Mouse (Mus musculus) gonadal fat pad, adult 2 months (tissue): ENCODE data around the gene Mtrex. TPM values are rescaled to one million over a fixed set of nuclear protein-coding genes. Genes with fewer than 3 reads are reported as not detected.

Experiments
- DNase-seq: peaks from one replicate; pipeline ENCODE4 v3.0.0-alpha.2; 2012; ENCODE audit warnings: low read depth
- polyA plus RNA-seq: library from polyadenylated mRNA; depleted of rRNA; stranded (reverse); fragments of >200 nt; gene quantifications from 2 replicates; pipeline ENCODE4 v1.2.3, GENCODE M21; 2012

The Mtrex gene
- polyA plus RNA-seq, 1 experiment: 11.0 TPM

DNA sequence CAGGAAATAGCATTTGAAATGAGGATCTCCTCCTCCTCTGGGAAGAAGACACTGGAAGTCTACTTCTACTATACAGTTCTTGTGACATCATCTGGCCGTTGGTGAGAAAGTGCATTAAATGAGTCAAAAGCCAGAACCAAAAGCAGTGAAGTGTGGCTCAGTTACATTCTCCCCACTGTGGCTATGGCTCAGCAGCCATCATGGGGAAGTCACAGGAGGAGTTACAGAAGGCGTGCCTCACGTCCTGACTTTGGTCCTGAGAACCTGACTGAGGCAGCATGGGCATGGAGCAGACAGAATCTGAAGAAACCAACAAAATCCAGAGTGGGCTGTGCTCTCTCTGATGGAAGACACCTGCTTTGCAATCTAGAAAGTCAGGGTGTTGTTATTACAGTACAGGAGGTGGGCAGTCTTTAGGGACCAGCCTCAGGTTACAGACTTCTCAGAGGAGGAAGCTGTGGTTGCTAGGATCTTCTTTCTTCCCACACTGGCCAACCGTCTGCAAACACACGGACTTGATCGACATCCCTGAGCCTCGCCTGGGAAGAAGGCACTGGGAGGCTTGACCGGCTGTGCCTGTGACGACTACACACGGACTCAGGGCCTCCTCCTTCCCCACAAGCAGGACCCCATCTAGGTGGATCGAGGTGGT, 57.0 kb downstream of the Mtrex start:
- DNase-seq: no peak

DNA sequence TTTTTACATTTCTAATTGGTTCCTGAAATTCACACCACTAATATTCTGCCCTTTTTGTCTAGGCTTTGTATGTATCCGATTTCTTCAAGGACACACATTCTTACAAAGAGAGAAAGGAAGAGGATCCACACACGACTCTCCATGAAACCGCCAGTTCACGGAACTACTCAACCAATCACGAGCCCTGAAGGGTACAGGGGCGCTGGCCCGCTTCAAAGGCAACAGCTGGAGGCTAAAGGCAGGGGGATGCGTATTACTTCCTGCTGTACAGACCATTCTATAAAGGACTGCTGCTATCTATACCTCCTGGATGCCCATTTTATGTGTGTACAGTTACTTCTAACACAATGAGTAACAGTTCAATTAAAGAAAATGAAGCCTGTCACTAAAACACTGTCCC, 59.8 kb downstream of the Mtrex start:
- no peak for DNase-seq

DNA sequence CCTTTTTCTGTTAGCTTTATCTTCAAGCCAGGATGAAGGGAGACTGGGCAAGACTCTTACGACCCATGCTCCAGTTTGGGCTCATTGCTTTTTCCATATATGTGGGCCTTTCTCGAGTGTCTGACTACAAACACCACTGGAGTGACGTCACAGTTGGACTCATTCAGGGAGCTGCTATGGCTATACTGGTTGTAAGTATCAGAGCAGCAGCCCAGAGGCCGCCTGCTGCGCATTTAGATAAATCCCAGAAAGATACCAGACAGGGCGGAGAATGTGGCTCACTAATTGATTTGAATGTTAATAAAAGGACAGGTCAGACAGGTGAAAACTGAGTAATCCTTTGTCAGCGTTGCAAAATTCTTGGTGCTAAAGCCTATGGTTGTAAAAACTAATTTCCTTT, 60.4 kb downstream of the Mtrex start:
- no peak for DNase-seq

DNA sequence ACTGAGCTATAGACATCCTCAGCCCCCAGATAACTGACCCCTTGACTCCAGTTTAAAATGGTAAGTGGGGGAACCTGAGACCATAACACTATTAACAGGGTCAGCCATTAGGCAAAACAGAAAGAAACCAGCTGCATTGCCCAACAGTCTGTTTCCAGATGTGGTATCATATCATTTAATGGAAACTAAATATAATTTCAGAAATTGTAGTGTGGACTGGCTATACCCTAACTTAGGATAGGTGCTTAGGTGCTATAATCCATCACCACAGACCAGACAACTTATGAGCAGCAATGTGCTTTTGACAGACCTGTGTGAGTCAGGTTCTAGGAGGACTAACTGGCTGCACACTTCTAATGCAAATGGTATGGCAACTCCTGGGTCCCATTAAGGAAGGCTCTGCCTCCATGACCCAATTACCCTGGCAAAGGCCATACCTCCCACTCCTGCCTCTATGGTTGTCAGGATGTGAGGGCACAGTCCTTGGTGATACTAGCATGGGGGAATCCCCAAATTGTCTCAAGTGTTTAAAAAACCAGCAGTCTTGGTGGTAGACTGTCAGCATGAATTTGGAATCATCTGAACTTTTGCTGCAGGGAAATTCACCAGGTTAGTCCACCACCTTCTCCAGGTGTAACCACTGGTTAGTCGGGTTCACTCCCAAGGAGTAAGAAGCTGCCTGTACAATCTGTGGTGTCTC, 64.1 kb downstream of the Mtrex start:
- DNase-seq: no peak

DNA sequence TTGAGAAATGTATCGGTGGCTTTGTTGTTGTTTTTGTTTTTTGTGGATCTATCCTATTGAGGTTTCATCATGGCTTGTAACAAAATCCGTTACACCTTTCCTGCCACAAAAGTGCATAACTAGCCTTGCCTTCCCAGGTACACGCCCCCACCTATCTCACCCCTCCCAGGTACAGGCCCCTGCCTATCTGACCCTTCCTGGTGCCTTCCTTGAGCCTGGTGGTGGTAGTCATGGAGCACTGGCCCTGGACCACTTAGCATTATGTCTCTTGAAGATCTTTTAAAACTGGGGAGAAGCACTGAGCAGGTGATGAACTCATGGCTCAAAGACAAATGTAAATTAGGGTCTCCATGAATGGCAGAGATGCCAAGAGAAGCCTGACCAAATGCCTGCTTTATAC, 64.9 kb downstream of the Mtrex start:
- DNase-seq: no peak

DNA sequence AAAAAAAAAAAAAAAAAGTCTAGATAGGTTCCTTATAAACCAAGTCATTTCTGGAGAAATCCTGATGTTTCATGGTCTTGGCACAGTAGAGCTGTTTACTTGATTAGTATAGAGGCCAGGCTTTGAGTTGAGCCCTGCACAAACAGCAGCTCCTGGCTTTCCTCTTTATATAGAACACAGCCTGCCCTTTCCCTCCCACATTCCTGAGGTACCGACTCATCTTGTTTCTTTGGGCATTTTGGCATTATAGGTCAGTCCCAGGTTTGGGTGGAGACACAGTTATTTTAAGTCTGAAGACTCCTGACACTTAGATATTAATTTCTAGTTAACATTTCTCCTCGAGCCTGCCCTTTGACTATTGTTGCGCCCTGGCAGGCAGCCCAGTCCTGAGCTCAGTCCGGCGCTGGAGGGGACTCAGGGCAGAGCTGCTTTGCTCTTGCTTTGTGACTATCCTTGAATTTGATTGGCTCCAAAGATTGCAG, 65.3 kb downstream of the Mtrex start:
- DNase-seq: no peak

DNA sequence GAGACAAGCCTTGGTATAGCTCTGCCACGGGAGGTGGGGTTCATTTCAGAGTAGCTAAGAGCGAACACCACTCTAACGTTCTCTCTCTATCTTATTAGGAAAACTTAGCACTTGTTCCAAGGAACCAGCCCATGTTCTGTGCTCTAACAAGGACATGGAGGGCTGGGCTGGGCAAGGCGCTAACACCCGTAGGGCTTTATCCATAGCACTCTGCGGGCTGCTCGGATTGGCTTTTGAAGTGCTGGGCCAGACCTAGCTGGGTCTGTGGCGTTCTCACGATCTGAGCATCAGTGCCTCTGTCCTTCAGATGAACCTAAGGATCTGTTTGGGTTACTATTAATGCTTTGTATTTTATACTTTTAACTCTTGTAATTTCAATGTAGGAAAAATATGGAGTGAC, 66.3 kb downstream of the Mtrex start:
- no peak for DNase-seq

DNA sequence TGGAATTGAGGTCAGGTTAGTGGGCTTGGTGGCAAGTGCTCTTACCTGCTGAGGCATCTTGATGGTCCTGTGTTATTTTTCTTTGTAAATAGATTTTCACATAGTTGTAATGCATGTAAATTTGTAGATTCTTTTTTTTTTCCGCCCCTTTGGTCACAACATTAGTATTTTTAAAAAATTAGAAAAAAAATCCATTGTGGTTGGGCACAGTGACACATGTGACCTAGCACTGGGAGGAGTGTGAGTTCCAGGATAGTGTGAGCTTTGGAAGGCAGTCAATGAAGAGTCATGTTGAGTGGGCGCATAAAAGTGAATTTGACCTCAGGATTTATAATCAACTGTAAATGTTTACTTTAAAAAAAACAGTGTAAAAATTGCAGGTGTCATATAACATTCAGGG, 66.8 kb downstream of the Mtrex start:
- DNase-seq: no peak

DNA sequence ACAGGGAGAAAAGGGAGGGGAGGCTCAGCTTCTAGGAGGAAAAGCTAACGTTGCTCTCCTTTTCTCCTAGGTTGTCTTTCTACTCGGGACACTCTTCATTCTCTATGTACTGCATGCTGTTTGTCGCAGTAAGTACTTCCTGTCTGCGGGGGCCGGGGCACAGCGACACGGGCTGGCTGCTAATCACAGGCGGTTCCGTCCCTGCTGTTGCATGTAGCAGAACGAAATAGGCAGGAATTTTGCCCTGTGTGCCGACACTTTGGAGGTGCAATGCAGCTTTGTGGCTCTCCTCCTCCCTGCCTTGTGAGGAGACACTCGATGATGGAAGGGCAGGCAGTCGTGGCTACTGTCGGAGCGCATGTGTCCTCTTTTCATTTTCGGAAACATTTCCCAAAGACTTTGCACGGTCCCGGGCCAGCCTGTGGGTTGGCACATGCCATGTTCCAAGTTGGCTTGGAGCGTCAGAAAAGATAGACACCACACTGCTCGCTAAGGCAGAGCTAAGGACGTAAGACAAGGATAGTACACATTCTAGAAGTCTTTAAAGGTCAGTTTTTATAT, 67.5 kb downstream of the Mtrex start:
- DNase-seq: no peak

DNA sequence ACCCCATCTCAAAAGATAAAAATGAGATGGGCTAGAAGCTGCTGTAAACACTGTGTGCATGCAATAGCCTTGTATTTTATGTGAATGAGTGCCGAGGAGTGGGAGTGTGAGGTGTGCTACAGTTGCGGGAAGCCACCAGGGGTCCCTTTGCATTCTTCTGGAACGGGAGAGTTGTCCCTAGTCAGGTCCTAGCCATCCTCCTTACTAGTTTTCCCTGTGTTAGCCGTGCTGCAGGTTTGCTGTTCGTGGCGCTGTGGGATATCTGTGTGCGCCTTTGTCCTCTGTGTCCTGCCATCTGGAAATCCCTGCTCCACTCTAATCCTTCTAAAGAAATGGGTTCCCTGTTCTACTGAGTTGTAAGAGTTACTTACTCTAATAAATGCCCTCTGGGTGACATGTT, 69.3 kb downstream of the Mtrex start:
- DNase-seq: no peak

DNA sequence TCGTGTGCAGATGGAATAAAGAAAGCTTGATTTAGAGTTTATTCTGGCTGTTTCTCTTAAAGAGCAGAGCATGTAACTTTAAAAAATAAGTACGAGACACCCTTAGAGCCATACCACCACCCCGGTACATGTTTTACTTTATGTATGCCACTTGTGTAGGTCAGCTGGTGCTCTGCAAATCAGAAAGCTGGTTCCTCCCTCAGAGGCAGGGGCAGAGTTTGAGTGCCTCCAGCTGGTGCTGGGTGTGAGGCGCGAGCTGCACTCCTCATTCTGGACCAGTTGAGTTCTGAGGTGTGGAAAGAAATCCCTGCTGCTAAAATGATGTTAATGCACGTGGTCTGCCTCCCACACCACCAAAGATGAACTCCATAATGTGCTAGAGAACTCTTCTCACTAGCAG, 72.8 kb downstream of the Mtrex start:
- DNase-seq: no peak

DNA sequence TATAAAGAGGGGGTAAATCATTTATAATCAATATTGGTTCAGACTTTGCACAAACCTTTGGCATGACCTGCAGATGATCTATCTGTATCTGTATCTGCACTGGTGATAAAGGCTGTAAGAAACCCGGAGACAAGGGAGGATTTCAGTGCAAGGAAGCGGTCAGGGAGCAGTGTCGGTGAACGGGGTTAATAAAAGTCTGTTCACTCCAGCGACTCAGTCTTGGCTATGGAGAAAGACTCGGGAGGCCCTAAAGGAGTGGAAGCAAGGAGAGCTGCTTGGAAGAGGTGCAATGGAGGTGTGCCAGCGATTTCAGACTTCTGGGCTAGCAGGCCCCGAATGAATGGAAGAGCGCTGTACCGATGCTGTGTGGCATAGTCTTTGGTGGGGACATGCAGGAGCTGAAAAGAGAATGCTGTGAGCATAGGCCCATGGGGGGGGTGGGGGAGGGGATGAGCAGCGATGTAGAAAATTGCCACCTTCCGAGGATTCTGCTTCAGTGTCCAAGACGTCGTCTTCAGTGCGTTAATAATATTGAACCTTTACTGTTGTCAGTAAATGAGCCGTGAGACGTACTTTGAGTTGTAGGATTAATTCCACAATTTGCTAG, 73.4 kb downstream of the Mtrex start:
- DNase-seq: no peak

DNA sequence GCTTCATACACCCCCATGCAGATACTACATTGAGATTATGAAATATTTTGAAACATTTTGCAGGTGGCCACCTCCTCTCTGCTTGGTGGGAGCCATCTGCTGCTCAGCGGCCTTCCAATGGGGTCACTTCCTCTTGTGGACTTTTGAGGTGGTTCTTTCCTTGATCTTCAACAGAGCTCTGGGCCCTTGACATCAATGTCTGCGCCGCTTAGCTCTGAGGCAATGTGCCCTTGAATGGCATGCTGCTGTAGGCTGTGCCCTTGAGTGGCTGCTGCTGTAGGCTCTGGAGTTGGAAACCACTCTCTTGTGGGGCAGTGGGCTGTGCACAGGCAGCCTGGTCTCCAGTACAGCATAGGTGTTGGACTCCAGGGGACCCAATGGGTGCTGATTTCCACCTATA, 81.3 kb downstream of the Mtrex start:
- no peak for DNase-seq

DNA sequence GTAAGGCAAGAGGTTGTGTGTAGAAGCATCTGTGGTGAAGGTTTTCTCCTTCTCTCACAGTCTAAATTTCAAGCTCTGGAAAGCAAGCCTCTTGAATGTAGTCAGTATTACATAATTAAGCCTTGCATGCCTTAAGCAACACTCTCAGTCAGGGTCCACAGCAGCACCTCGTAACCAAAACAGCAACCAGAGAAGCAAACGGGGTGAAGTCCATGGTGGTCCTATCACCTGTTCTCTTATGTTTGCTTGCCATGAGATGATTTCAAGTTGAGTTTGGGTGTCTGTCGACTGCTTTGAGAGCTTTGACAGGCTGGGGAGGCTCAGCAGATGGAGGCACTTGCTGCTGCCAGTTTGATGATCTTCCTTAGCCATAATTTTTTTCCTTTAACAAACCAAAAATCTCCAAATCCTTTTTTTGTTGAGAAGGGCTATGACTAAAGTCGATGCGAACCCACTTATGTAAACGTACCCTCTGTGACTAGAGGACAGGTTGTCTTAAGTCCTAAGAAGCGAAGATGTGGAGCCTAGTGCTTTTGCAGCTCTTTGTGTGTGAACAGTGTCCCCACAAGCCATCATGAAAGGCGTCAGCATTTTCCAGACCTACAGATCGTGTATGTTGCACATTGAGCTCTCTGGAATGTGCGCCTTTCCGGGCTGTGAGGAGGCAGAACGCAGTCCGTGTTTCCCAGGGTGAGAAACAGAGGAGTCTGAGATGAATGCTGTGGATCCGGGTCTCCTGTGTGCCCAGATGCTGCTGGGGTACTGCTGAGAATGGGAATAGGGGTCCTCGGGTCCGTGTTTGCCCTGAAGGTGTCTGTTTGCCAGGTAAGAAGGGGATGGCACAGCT, 86.7 kb downstream of the Mtrex start:
- no peak for DNase-seq

DNA sequence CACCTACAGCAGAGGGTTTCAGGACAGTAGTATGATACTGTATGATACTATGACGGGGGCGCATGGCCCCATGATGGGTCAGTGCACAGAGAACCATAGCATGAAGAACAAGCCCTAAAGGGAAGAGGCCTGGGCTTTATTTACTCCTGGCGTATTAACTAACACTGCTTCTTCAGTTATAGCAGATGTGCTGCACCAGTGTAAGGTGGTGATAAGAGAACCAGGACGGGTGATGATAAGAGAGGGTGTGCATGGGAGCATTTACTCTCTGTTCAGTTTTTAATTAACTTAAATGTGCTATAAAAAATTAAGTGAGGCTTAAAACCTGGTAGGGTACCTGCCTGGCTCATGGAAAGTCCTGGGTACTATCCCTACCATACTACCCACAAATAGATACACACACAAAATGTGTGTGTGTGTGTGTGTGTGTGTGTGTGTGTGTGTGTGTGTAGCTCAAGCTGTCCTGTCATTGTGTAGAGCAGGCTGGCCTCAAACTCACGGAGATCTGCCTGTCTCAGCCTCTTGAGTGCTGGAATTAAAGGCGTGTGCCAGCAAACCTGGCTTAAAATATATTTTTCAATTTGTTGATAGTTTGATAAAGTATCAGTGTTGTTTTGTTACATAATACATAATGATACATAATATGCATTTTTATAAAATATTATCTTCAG, 88.5 kb downstream of the Mtrex start:
- DNase-seq: no peak

DNA sequence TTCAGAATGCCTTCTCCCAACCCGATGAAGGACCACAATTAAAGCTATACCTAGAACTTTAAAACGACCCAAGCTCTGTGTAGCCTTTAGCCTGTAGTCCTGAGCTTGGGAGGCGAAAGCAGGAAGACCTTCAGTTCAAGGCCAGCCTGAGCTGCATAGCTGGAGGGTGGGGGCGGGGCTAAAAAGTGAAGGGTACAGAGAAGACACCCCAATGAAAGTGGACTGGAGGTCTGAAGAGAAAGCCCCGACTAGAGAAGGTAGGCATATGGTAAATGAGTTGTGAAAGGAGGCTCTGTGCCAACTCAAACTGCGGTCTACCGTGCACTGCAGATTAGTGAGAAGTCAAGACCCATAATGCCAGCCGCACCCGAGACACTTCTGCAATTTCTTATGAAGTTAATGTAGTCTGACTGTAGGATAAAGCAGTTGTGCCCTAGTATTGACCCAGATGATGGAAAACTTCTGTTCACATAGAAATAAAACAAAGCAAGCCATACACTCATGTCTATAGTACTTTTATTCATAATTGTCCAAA, 89.5 kb downstream of the Mtrex start:
- DNase-seq: no peak

DNA sequence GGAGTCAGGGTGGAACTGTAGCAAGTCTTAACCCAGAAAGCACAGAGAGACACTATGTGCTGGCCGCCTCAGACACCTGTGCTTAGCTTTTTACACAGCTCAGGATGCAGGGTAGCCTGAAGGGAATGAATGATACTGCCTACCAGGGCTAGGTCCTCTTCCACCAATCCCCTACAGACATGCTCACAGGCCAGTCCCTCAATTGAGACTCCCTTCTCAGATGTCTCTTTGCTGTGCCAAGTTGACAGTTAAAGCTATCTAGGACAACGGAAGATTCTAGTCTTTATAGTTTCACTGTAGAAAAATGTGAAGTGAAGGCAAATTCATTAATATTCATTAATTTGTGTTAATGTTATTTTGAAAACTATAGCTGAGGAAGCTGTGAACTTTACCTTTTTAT, 90.2 kb downstream of the Mtrex start:
- DNase-seq: no peak

DNA sequence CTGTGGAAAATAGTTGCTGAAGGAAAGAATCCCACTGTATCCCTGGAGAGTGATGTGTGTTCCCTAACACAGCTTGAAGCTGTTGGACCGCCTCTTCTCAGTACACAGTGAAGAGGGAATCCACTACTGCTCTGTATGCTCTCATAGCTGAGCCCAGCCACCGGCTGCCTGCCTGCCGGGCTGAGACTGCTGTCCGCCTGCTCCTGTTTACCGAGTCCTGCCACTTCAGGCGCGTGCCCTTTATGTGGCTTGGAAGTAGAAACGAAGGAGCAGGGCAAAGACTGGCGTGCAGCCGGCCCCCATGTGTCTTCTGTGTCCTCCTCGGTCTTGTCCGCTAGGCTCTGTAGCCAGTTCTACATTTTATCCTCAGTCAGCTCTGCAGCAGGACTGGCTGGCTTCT, 92.1 kb downstream of the Mtrex start:
- no peak for DNase-seq

DNA sequence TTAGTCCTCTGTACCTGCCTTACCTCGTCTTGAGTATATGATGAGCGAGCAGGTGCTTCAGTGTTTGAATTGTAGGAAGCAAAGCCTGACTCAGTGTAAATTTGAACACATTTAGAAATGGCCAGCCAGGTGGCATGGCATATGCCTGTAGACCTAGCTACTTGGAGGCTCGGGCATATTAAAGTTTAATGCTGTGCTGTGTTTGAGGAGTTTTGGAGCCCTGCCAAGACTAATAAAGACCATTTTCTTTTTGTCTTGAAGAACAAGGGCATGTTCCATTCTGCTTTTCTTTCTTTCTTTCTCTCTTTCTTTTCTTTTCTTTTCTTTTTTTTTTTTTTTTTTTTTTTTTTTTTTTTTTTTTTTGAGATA, 93.3 kb downstream of the Mtrex start:
- no peak for DNase-seq

DNA sequence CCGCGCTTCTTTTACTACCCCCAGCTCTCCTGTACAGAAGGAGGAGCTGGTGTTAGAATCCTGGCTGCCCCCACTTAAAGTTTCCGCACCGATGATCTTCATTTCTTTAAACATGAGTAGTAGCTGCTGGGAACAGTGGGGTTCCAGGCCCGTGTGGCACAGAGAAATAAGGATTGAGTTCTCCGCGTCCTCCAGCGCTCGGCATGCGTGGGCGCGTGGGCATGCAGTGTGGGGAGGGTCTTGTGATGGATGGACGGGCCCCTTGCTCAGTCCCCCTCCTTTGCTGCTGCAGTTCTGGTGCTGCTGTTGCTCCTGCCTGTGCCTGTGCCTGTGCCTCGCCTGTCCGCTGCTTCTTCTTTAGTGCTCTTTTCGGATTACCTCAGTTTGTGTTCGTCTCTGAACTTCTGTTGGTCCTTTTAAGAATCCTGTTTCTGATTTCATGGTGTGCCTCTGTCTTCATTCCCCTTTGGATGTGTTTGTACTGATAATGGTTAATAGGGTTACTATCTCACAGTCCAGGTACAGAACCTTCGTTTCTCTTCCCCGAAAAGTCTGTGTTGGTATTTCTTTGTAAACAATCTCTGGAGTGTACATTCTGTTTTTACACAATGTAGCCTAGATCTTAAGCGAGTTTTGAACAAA, 93.8 kb downstream of the Mtrex start:
- no peak for DNase-seq

DNA sequence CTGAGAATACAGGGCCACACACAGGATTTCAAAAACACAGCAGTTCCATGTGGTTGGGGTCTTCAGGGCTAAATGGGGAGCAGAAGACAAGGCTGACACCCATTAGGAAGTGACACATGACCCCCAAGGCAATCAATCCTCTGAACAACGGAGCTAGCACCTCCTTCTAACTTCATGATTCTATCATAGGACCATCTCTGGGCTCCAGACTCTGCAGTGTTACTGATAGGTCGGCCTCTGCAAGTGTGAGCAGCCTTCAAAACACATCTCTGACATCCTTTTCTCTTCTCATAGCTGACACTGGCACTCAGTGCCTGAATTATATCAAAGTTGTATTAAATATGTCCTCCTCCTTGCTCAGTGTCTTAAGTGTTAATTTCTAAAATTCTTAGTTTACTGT, 94.6 kb downstream of the Mtrex start:
- DNase-seq: no peak
